Mouse (Mus musculus): ENCODE data around the gene Agbl3.

Agbl3 gene

GRCm38 (mm10) chr6:34796881-34797280 is 16.6 kb downstream of the Agbl3 start:
- CTCF ChIA-PET, result no interaction called here

DNA sequence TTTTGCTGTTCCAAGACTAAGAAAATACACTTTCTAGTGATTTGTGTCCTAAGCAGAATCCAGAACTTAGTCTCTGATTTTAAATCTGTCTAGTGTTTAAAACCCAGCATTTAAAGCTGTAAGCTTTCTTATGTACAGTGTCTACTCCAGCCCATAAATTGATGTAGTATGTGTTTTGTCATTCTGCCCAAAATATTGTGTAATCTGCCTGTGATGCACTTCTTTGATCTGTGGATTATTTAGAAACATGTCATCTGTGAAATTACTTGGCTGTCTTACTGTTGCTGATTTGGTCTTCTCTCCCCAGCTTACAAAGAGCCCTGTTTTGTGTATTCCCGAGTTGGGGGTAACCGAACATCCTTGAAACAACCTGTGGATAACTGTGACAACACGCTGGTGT is 17.7 kb downstream of the Agbl3 start:
- CTCF ChIA-PET, result no interaction called here

GRCm38 (mm10) chr6:34805582-34805981 is 25.4 kb downstream of the Agbl3 start:
- CTCF ChIA-PET, result no interaction called here

GRCm38 (mm10) chr6:34810651-34811050 is 30.4 kb downstream of the Agbl3 start:
- CTCF ChIA-PET, result no interaction called here

GRCm38 (mm10) chr6:34824406-34824805 is 44.2 kb downstream of the Agbl3 start:
- CTCF ChIA-PET, result no interaction called here

DNA sequence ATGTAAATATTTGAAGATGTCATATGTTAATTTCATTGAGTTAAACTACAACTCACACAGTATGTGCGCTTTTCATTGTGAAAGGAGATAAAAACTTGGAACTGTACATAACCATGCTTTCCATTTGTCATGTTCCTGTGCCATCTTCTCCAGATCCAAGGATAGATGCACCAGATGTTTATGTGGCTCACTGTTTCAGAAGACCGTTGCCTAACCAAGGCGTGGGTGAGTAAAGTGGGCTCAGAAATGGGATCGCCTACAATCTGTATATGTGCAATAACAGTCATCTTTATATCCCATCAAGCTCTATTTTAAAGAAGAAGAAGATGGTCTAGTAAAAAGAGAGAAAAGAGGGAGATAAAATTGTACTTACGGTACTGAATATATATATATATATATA is 52.1 kb downstream of the Agbl3 start:
- CTCF ChIA-PET, result no interaction called here

DNA sequence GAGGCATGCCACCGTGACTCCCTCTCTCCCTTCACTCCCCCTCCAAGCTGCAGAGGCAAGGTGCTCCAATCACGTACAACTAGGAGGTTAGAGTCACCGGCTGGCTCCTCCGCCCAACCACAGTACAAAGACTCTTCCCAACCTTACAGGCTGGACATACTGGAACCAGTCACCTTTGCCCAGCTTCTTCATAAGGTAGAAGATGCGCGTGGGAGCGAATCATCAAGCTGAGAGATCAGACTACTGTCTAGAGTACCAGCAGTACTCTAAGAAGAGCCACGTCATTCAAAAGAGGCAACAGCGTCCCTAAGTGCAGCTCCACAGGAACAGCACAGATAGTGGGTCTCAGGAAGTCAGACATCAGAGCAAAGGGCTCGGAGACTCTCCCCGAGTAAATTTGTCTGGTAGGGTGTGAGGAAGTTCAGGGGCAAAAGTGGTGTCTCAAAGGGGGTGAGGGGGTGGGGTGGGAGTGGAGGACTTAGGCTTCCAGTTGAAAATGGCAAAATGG is 81.4 kb downstream of the Agbl3 start:
- CTCF ChIA-PET, result interaction anchor here (0.7 kb wide), 1 partner anchor 19 kb away, joined by 3 read pairs; no protein-coding TSS in a partner anchor

DNA sequence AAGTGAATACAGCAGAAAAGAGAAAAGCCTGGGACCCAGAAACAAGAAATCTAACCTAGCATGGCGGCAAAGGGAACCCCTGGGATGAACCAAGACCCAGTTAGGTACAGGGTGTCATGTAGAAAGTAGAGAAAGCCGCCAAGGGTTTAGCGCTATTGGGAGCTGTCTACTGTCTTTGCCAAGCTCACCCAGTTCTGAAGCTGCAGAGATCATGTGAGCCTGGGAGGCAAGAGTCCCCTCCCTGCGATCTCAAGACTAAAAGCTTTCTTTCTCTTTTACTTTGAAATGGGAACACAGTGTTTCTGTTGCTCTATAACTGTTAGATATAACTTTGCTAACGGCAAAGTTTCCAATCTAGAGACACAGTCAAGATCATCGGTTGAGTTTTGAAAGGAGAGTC is 82.1 kb downstream of the Agbl3 start:
- CTCF ChIA-PET, result interaction anchor here (0.6 to 0.7 kb wide), 2 partner anchors 12 to 18 kb away, joined by 3 read pairs; no protein-coding TSS in a partner anchor

- CTCF ChIA-PET, result interaction anchor here (0.6 kb wide), 1 partner anchor 12 kb away, joined by 3 read pairs; no protein-coding TSS in a partner anchor
Measured at GRCm38 (mm10) chr6:34862791-34863403, 82.7 kb downstream of the Agbl3 start, which contains the start of gene Tmem140. Gene Tmem140, plus strand, starts transcription at chr6:34863146.

- CTCF ChIA-PET, result interaction anchor here (0.6 to 0.8 kb wide), 2 partner anchors 15 kb away, joined by 3 read pairs; no protein-coding TSS in a partner anchor
Measured at GRCm38 (mm10) chr6:34863786-34864514, 83.7 kb downstream of the Agbl3 start.

DNA sequence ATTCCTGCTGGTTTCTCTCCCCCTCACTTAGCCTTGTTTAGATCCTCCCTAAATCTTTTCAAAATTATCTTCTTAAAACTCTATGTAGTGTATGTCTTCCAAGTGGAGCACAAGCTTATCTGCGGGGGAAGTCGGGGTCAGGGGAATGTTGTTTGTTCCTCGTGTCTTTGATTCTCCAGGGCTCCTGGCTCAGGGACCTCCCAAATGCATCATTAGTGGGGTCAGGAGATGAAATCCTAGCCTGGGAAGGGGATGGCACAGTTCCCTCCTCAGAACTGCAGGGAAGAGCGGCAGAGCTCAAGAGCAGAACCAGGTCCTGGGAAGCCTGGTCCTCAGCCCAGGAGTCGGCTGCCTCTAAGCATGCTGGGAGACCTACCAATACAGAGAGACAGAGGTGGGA is 85.0 kb downstream of the Agbl3 start:
- CTCF ChIA-PET, result interaction anchor here (0.9 kb wide), 1 partner anchor 8 kb away, joined by 3 read pairs; no protein-coding TSS in a partner anchor

DNA sequence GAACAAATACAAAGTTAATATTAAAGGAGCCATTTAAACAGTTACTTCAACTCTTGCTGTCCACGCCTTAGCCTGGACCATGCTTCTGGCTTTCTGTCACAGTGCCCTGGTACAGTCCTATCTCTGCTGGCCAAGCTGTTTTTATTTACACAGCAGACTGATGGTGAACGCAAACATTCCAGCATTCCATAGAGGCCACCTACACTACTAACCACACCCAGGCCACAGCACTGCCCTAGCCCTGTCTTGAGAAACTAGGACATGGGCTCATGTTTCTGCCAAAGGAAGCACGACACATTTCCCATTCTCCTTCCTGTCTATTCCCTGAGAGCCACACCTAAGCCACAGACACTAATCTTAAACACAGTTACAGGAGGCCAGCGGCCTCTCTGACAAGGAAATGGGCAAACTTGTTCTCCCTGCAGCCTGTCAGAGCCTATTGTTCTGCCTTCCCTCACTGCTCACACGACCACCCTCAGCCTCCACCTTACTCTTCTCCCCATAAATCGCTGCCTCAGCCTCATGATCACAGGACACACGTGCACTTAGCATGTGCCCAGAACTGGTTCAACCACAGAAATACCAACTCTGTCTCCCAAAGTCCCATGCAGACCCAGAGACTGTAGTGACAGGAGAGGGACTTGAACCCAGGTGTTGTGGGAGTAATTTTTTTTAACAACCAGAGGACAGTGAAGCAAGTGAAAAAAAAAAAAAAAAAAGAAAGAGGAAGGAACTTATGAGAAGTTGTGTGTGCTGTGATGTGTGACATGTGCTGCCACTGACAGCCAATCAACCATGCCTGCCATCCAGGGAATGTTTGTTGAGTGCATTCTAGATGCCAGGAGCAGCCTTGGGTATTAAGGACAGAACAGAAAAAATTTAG is 85.7 kb downstream of the Agbl3 start:
- CTCF ChIA-PET, result no interaction called here

DNA sequence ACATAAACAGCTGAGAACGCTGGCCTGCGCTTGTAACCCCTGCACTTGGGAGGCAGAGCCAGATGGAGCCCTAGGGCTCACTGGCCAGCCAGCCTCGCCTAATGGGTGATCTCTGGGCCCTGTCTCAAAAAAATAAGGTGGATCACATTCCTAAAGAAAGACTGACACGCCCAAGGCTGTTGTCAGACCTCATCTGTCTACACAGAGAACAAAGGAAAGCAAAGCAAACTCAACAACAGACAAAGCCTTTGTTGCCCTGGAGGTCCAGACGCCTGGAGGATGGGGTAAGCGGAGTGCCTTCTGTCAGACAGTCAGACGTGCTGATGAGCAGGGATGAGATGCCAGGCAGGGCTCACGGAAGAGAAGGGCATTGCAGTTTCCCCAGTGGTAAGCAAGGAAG is 86.6 kb downstream of the Agbl3 start:
- CTCF ChIA-PET, result interaction anchor here (0.6 kb wide), 1 partner anchor 636 kb away, joined by 3 read pairs; no protein-coding TSS in a partner anchor

- CTCF ChIA-PET, result no interaction called here
Measured at GRCm38 (mm10) chr6:34867301-34867994, 87.2 kb downstream of the Agbl3 start.

DNA sequence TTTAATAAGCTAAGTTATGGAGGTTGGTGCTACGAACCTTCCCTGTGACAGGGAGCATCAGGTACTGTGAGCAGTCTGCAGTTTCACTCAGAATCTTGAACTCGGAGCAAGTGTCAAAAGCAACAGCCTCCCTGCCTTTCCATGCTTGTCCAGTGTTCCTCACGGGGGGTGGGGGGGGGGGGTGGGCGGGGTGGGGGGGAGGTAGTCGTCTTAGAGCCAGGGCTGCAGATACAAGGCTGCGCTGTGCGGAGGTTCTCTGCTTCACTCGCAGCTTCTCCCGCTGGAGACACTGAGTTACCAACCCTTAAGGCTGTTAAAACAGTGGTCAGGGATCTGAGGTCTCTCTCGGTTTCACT is 87.7 kb downstream of the Agbl3 start:
- CTCF ChIA-PET, result no interaction called here

DNA sequence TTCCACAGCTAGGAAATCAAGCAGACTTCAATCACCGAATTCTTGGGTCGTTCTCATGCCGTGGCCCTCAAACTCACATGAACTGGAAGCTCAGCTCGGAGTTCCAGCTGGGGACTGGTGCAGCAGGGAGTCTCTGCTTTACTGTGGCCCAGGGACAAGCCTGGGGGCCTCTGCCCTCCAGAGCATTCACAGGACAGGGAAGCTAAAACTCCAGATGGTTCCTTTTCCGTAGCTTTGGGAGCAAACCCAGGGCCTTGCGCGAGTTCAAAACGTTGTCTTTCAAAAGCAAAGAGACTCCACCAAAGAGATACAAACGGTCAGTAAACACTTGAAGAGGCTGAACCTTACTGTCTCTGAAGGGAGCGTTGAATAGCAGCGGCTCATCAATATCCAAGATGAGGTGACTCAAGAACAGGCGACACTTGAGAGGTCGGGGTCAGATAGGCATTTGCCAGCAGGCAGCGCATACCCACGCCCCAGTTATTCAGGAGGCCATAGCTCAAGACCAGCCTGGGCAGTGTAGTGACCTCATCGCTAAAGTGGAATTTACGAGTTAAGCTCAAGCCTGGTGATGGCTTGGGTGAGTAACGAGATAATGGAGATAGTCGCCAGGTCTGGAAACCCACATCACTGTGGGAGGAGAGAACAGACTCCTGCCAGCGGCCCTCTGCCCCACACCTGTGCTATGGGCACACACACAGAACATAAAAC is 88.4 kb downstream of the Agbl3 start:
- CTCF ChIA-PET, result interaction anchor here (0.6 kb wide), 2 partner anchors 8 to 38 kb away, joined by 3 to 5 read pairs; no protein-coding TSS in a partner anchor

DNA sequence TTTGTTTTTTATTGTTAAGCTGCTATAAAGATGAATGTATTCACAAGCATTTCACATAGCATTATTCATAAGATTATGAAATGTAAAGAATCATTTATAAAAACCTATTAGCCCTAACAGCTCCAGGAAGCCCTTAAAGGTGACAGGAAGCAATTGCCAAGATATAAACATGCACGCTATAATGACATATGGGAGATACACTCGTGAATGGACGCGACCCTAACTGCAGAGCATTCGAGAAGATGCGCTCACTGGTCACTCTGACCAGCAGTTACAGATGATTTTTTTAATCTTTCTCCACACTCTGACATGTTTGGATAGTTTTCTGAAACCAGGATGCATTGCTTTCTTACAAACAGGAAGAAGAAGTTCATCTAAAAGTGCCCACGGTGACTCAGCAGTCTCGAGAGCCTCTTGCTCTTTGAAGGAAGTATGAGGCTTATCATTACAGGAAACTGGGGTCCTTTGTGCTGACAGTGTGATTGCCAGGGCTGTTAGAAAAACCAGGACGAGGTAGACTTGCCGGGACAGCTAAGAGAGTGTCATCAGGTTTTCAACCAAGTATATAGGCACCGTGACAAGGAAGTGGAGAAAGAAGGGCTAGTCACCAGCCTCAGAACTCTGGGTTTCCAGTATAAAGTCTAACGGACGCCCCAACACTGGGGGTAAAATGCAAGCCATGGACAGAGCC is 89.1 kb downstream of the Agbl3 start:
- CTCF ChIA-PET, result interaction anchor here (0.6 kb wide), 1 partner anchor 9 kb away, joined by 5 read pairs; no protein-coding TSS in a partner anchor

DNA sequence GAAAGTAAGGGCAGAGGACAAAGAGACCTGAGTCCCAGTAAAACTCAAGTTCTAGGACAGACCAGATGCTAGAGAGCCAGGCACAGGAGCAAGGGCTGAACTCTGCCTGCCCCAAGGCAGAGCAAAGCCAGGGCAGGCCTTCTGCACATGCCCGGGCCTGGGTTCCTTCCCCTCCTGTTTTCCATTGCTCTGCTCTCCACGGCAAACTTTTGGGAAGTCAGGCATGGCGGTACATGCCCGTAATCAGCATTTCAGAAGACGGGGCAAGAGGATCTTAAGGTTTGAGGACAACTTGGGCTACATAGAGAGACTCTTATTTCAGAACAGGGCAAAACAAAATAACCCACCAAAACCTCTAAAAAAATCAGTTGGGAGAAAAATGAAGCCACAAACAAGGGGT is 89.9 kb downstream of the Agbl3 start:
- CTCF ChIA-PET, result no interaction called here

GRCm38 (mm10) chr6:34870724-34871123 is 90.5 kb downstream of the Agbl3 start:
- CTCF ChIA-PET, result no interaction called here

DNA sequence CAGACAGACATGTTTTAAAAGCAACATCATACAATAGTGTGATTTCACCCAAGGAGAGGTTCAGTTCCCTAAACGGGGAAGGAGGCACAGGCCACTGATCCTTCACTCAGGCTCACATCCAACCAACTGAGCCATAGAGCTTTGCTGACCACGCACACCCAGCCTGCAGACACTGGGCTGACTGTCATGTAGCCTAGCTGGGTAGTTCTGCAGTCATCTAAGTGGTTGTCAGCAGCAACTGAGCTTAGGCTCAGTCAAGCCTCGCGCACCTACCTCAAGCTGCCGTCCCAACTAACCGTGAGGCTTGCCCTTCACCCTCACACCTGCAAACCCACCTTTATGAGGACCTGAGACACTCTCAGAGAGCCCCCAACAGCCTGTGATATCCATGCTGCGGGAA is 91.7 kb downstream of the Agbl3 start:
- CTCF ChIA-PET, result no interaction called here
